Mouse (Mus musculus) testis, adult 2 months (tissue): ENCODE measurements around the gene Tbck.

Experiments used
- CTCF ChIP-seq: fragments of 200-500 bp; IDR thresholded peaks from 2 replicates; pipeline ENCODE4 v1.5.1; 2012; ENCODE audit warnings: low read depth, mild to moderate bottlenecking, inconsistent platforms, low read length, moderate library complexity; ENCODE audit not compliant: control insufficient read depth, insufficient read depth, insufficient replicate concordance
- POLR2A ChIP-seq: fragments of 200-500 bp; IDR thresholded peaks from 2 replicates; pipeline ENCODE4 v1.6.1; 2012; ENCODE audit warnings: low read depth, mild to moderate bottlenecking, inconsistent platforms, low read length, moderate library complexity; ENCODE audit not compliant: control insufficient read depth

- TF ChIP-seq CTCF: no peak
- no peak for TF ChIP-seq POLR2A
Measured at GRCm38 (mm10) chr3:132837134-132837533, 153.2 kb downstream of the Tbck start.
